Mouse (Mus musculus): ENCODE data around the gene Shisal1. TPM values are rescaled to one million over a fixed set of nuclear protein-coding genes. Genes with fewer than 3 reads are reported as not detected.

Gene Shisal1
- polyA plus RNA-seq, 1 experiment from 2014 or later = 2.9 TPM

GRCm38 (mm10) chr15:84414040-84414848 is 32.7 kb downstream of the Shisal1 start:
- Histone ChIP-seq H3K4me2 (ENCODE audit: low read depth, low read length) (no peak overlapping the region), H3K9ac (ENCODE audit: low read length) (peak overlapping the region; percentile 9; the same call in 1 of the 2 replicates), H3K9me3 (replicated peaks; ENCODE audit: control insufficient read depth, low read length) (no peaks in the 10 kb centered on the region), H3K27ac (ENCODE audit: low read length) (no peak overlapping the region), H3K36me3 (ENCODE audit: control insufficient read depth, insufficient read depth, low read length) (no peaks in the 10 kb centered on the region), H3K4me1 (ENCODE audit: control insufficient read depth, insufficient read depth, low read length) (peaks cover 12% of the 10 kb centered on the region), H3K4me3 (replicated peaks; ENCODE audit: low read length) (no peak overlapping the region), H3K27me3 (ENCODE audit: control insufficient read depth, insufficient read depth, low read length) (no peaks in the 10 kb centered on the region)
- 47% methylated on average over 9 of the region's 9 CpGs for WGBS
- ATAC-seq (ENCODE audit: insufficient read depth, low FRiP score) = peak; percentile 51; the same call in 1 of the 2 replicates

- no peak overlapping the region for H3K9ac ChIP-seq (ENCODE audit: low read length)
- peaks cover 12% of the 10 kb centered on the region for H3K4me1 ChIP-seq (ENCODE audit: control insufficient read depth, insufficient read depth, low read length)
- 23% methylated on average over 6 of the region's 6 CpGs for WGBS
- 0 out of 2 replicates have a peak, but pooled peaks have one; percentile 41 for ATAC-seq (ENCODE audit: insufficient read depth, low FRiP score)
- no peak overlapping the region for H3K27ac ChIP-seq (ENCODE audit: low read length)
- no peaks in the 10 kb centered on the region for H3K9me3 ChIP-seq (replicated peaks; ENCODE audit: control insufficient read depth, low read length)
- H3K27me3 ChIP-seq (ENCODE audit: control insufficient read depth, insufficient read depth, low read length) = no peaks in the 10 kb centered on the region
- H3K36me3 ChIP-seq (ENCODE audit: control insufficient read depth, insufficient read depth, low read length) = no peaks in the 10 kb centered on the region
- H3K4me3 ChIP-seq (replicated peaks; ENCODE audit: low read length) = no peak overlapping the region
- H3K4me2 ChIP-seq (ENCODE audit: low read depth, low read length) = no peak overlapping the region
These were observed 34.5 kb downstream of the Shisal1 start for GRCm38 (mm10) chr15:84412409-84412808.

- no peaks in the 10 kb centered on the region for H3K36me3 ChIP-seq (ENCODE audit: control insufficient read depth, insufficient read depth, low read length)
- no peak overlapping the region for H3K27ac ChIP-seq (ENCODE audit: low read length)
- H3K4me2 ChIP-seq (ENCODE audit: low read depth, low read length) = no peak overlapping the region
- ATAC-seq (ENCODE audit: insufficient read depth, low FRiP score) = no peak
- H3K9me3 ChIP-seq (replicated peaks; ENCODE audit: control insufficient read depth, low read length) = no peaks in the 10 kb centered on the region
- H3K4me1 ChIP-seq (ENCODE audit: control insufficient read depth, insufficient read depth, low read length) = peaks cover 12% of the 10 kb centered on the region
- 65% methylated on average over 8 of the region's 8 CpGs for WGBS
- no peaks in the 10 kb centered on the region for H3K27me3 ChIP-seq (ENCODE audit: control insufficient read depth, insufficient read depth, low read length)
- no peak overlapping the region for H3K9ac ChIP-seq (ENCODE audit: low read length)
- H3K4me3 ChIP-seq (replicated peaks; ENCODE audit: low read length) = no peak overlapping the region
These were observed 36.8 kb downstream of the Shisal1 start for GRCm38 (mm10) chr15:84410052-84410451.

- WGBS = 50% methylated on average over 3 of the region's 3 CpGs
- no peaks in the 10 kb centered on the region for H3K9me3 ChIP-seq (replicated peaks; ENCODE audit: control insufficient read depth, low read length)
- no peaks in the 10 kb centered on the region for H3K36me3 ChIP-seq (ENCODE audit: control insufficient read depth, insufficient read depth, low read length)
- no peak overlapping the region for H3K9ac ChIP-seq (ENCODE audit: low read length)
- ATAC-seq (ENCODE audit: insufficient read depth, low FRiP score) = no peak
- H3K27me3 ChIP-seq (ENCODE audit: control insufficient read depth, insufficient read depth, low read length) = no peaks in the 10 kb centered on the region
- no peak overlapping the region for H3K4me3 ChIP-seq (replicated peaks; ENCODE audit: low read length)
- H3K4me1 ChIP-seq (ENCODE audit: control insufficient read depth, insufficient read depth, low read length) = peaks cover 6% of the 10 kb centered on the region; the same call in 1 of the 2 replicates
- H3K27ac ChIP-seq (ENCODE audit: low read length) = no peak overlapping the region
- no peak overlapping the region for H3K4me2 ChIP-seq (ENCODE audit: low read depth, low read length)
These were observed 38.3 kb downstream of the Shisal1 start for GRCm38 (mm10) chr15:84408576-84408975.

GRCm38 (mm10) chr15:84405759-84406158 is 41.1 kb downstream of the Shisal1 start:
- ATAC-seq (ENCODE audit: insufficient read depth, low FRiP score) = no peak
- 78% methylated on average over 3 of the region's 3 CpGs for WGBS
- Histone ChIP-seq H3K9me3 (replicated peaks; ENCODE audit: control insufficient read depth, low read length) (no peaks in the 10 kb centered on the region), H3K4me3 (replicated peaks; ENCODE audit: low read length) (no peak overlapping the region), H3K36me3 (ENCODE audit: control insufficient read depth, insufficient read depth, low read length) (no peaks in the 10 kb centered on the region), H3K4me1 (ENCODE audit: control insufficient read depth, insufficient read depth, low read length) (no peaks in the 10 kb centered on the region), H3K4me2 (ENCODE audit: low read depth, low read length) (no peak overlapping the region), H3K27me3 (ENCODE audit: control insufficient read depth, insufficient read depth, low read length) (no peaks in the 10 kb centered on the region), H3K9ac (ENCODE audit: low read length) (no peak overlapping the region), H3K27ac (ENCODE audit: low read length) (no peak overlapping the region)

GRCm38 (mm10) chr15:84403454-84404113 is 43.3 kb downstream of the Shisal1 start:
- Histone ChIP-seq H3K9me3 (replicated peaks; ENCODE audit: control insufficient read depth, low read length) (no peaks in the 10 kb centered on the region), H3K4me1 (ENCODE audit: control insufficient read depth, insufficient read depth, low read length) (no peaks in the 10 kb centered on the region), H3K9ac (ENCODE audit: low read length) (no peak overlapping the region), H3K4me2 (ENCODE audit: low read depth, low read length) (no peak overlapping the region), H3K36me3 (ENCODE audit: control insufficient read depth, insufficient read depth, low read length) (no peaks in the 10 kb centered on the region), H3K27me3 (ENCODE audit: control insufficient read depth, insufficient read depth, low read length) (no peaks in the 10 kb centered on the region), H3K27ac (ENCODE audit: low read length) (no peak overlapping the region), H3K4me3 (replicated peaks; ENCODE audit: low read length) (no peak overlapping the region)
- WGBS = 72% methylated on average over 10 of the region's 10 CpGs
- ATAC-seq (ENCODE audit: insufficient read depth, low FRiP score) = no peak

GRCm38 (mm10) chr15:84398617-84399016 is 48.3 kb downstream of the Shisal1 start:
- 77% methylated on average over 4 of the region's 4 CpGs for WGBS
- no peaks in the 10 kb centered on the region for H3K36me3 ChIP-seq (ENCODE audit: control insufficient read depth, insufficient read depth, low read length)
- H3K9ac ChIP-seq (ENCODE audit: low read length) = no peak overlapping the region
- no peak overlapping the region for H3K4me2 ChIP-seq (ENCODE audit: low read depth, low read length)
- no peak overlapping the region for H3K4me3 ChIP-seq (replicated peaks; ENCODE audit: low read length)
- no peak for ATAC-seq (ENCODE audit: insufficient read depth, low FRiP score)
- H3K4me1 ChIP-seq (ENCODE audit: control insufficient read depth, insufficient read depth, low read length) = no peaks in the 10 kb centered on the region
- H3K27me3 ChIP-seq (ENCODE audit: control insufficient read depth, insufficient read depth, low read length) = no peaks in the 10 kb centered on the region; the same call in 1 of the 2 replicates
- H3K27ac ChIP-seq (ENCODE audit: low read length) = no peak overlapping the region
- H3K9me3 ChIP-seq (replicated peaks; ENCODE audit: control insufficient read depth, low read length) = no peaks in the 10 kb centered on the region

- WGBS = 48% methylated on average over 14 of the region's 14 CpGs
- Histone ChIP-seq H3K27me3 (ENCODE audit: control insufficient read depth, insufficient read depth, low read length) (no peaks in the 10 kb centered on the region; the same call in 1 of the 2 replicates), H3K4me1 (ENCODE audit: control insufficient read depth, insufficient read depth, low read length) (0 out of 2 replicates have a peak, but pooled peaks cover 3% of the 10 kb centered on the region)
These were observed 49.2 kb downstream of the Shisal1 start for GRCm38 (mm10) chr15:84397663-84398169.

More at GRCm38 (mm10) chr15:84397663-84398169, 49.2 kb downstream of the Shisal1 start:
- Histone ChIP-seq H3K4me2 (ENCODE audit: low read depth, low read length) (no peak overlapping the region), H3K9ac (ENCODE audit: low read length) (no peak overlapping the region), H3K36me3 (ENCODE audit: control insufficient read depth, insufficient read depth, low read length) (no peaks in the 10 kb centered on the region), H3K27ac (ENCODE audit: low read length) (no peak overlapping the region), H3K4me3 (replicated peaks; ENCODE audit: low read length) (no peak overlapping the region), H3K9me3 (replicated peaks; ENCODE audit: control insufficient read depth, low read length) (no peaks in the 10 kb centered on the region)
- ATAC-seq (ENCODE audit: insufficient read depth, low FRiP score) = no peak

Data from stomach, embryonic 16.5 days (tissue).